Mouse (Mus musculus): Measurements from ENCODE around the gene Gp1bb.

DNA sequence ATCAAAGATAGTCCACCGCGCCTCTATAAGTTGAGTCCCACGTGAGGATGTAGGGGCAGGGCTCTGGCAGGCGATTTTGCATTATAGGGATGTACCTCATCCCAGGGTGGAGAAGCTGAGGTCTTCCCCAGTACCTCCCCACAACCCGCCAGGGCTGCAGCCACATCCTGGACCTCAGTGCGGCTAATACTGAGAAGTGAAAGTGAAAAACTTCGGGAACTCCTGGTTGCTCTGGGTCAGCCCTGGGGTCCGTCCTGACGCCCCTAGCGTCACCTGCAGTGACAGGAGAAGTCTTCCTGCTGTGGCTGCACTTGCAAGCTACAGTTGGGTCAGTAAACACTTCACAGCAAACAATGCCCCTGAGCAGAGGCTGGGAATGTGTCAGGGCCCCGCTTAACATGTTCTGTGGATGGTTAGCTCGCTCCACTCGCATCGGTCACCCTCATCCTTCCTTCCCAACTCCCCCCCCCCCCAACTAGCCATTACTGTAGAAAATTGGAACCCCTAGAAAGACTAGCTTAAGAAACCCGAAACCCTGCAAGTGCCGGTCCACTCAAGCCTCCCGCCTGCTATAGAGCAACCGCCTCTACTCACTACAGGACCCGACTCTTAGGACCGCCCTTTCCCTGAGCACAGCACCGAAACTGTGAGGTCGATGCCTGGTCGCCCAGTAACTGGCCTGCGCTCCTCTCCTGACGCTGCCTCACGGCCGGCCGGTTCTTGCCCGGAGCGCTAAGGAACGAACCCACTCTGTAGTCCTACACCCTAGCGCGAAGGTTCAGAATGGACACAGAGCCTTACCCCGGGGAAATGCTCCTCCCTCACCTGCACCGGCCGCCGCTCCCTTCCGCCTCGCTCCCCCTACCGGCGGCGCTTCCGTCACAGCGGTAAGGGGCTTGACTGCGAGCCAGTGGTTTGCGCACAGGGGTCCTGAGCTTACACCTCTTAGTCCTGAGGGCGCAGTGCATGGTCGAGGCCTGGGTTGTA lies 32.1 kb downstream of the Gp1bb start, which contains the start of gene Tbx1:
- TF ChIP-seq CTCF (IDR thresholded peaks at IDR 0.05; ENCODE audit: low read depth) (peak; percentile 70), EP300 (IDR thresholded peaks at IDR 0.05; ENCODE audit: low read depth) (no peak)

All from liver, embryonic 14.5 days (tissue).